Mouse (Mus musculus): ENCODE data around the gene Gnaq. TPM values are rescaled to one million over a fixed set of nuclear protein-coding genes. Genes with fewer than 3 reads are reported as not detected.

The Gnaq gene
- polyA plus RNA-seq, 1 experiment = 34.0 TPM

GRCm38 (mm10) chr19:16242708-16243107 is 110.1 kb downstream of the Gnaq start:
- H3K4me1 ChIP-seq (ENCODE audit: control insufficient read depth, insufficient read depth, low read length) = peaks cover 2% of the 10 kb centered on the region
- 57% methylated on average over 3 of the region's 3 CpGs for WGBS
- DNase-seq = no peak
- TF ChIP-seq POLR2A (IDR thresholded peaks at IDR 0.05; ENCODE audit: borderline replicate concordance, extremely low read depth, low read depth, low read length) (no peak), CTCF (IDR thresholded peaks at IDR 0.05; ENCODE audit: insufficient read depth, low read length) (no peak)
- no peak overlapping the region for H3K4me3 ChIP-seq (replicated peaks; ENCODE audit: extremely low read depth, low read depth, low read length)

GRCm38 (mm10) chr19:16249025-16249424 is 116.4 kb downstream of the Gnaq start:
- 73% methylated on average over 2 of the region's 2 CpGs for WGBS
- TF ChIP-seq CTCF (IDR thresholded peaks at IDR 0.05; ENCODE audit: insufficient read depth, low read length) (no peak), POLR2A (IDR thresholded peaks at IDR 0.05; ENCODE audit: borderline replicate concordance, extremely low read depth, low read depth, low read length) (no peak)
- no peak overlapping the region for H3K4me3 ChIP-seq (replicated peaks; ENCODE audit: extremely low read depth, low read depth, low read length)
- no peak for DNase-seq
- H3K4me1 ChIP-seq (ENCODE audit: control insufficient read depth, insufficient read depth, low read length) = peaks cover 23% of the 10 kb centered on the region

GRCm38 (mm10) chr19:16250921-16251320 is 118.3 kb downstream of the Gnaq start:
- Histone ChIP-seq H3K4me3 (replicated peaks; ENCODE audit: extremely low read depth, low read depth, low read length) (no peak overlapping the region), H3K4me1 (ENCODE audit: control insufficient read depth, insufficient read depth, low read length) (peaks cover 26% of the 10 kb centered on the region)
- DNase-seq = no peak
- TF ChIP-seq POLR2A (IDR thresholded peaks at IDR 0.05; ENCODE audit: borderline replicate concordance, extremely low read depth, low read depth, low read length) = no peak
- no peak for TF ChIP-seq CTCF (IDR thresholded peaks at IDR 0.05; ENCODE audit: insufficient read depth, low read length)
- 52% methylated on average over 3 of the region's 3 CpGs for WGBS

- no peak overlapping the region for H3K4me3 ChIP-seq (replicated peaks; ENCODE audit: extremely low read depth, low read depth, low read length)
- no peak for TF ChIP-seq CTCF (IDR thresholded peaks at IDR 0.05; ENCODE audit: insufficient read depth, low read length)
- no peak for TF ChIP-seq POLR2A (IDR thresholded peaks at IDR 0.05; ENCODE audit: borderline replicate concordance, extremely low read depth, low read depth, low read length)
- 43% methylated on average over 5 of the region's 5 CpGs for WGBS
- no peak for DNase-seq
- H3K4me1 ChIP-seq (ENCODE audit: control insufficient read depth, insufficient read depth, low read length) = peaks cover 26% of the 10 kb centered on the region
These were observed 119.2 kb downstream of the Gnaq start for GRCm38 (mm10) chr19:16251819-16252218.

- WGBS = 57% methylated on average over 4 of the region's 4 CpGs
- no peak for TF ChIP-seq POLR2A (IDR thresholded peaks at IDR 0.05; ENCODE audit: borderline replicate concordance, extremely low read depth, low read depth, low read length)
- TF ChIP-seq CTCF (IDR thresholded peaks at IDR 0.05; ENCODE audit: insufficient read depth, low read length) = no peak
- DNase-seq = no peak
- H3K4me1 ChIP-seq (ENCODE audit: control insufficient read depth, insufficient read depth, low read length) = peaks cover 31% of the 10 kb centered on the region
- H3K4me3 ChIP-seq (replicated peaks; ENCODE audit: extremely low read depth, low read depth, low read length) = no peak overlapping the region
These were observed 120.1 kb downstream of the Gnaq start for GRCm38 (mm10) chr19:16252696-16253095.

GRCm38 (mm10) chr19:16254881-16255280 is 122.2 kb downstream of the Gnaq start:
- no peak for TF ChIP-seq POLR2A (IDR thresholded peaks at IDR 0.05; ENCODE audit: borderline replicate concordance, extremely low read depth, low read depth, low read length)
- TF ChIP-seq CTCF (IDR thresholded peaks at IDR 0.05; ENCODE audit: insufficient read depth, low read length) = no peak
- no peak for DNase-seq
- 50% methylated on average over 1 of the region's 1 CpGs for WGBS
- Histone ChIP-seq H3K4me3 (replicated peaks; ENCODE audit: extremely low read depth, low read depth, low read length) (no peak overlapping the region), H3K4me1 (ENCODE audit: control insufficient read depth, insufficient read depth, low read length) (peaks cover 41% of the 10 kb centered on the region)

GRCm38 (mm10) chr19:16255294-16255693 is 122.7 kb downstream of the Gnaq start:
- DNase-seq = no peak
- WGBS = 28% methylated on average over 2 of the region's 2 CpGs

GRCm38 (mm10) chr19:16258766-16259355 is 126.2 kb downstream of the Gnaq start:
- no peak overlapping the region for H3K4me3 ChIP-seq (replicated peaks; ENCODE audit: extremely low read depth, low read depth, low read length)
- TF ChIP-seq CTCF (IDR thresholded peaks at IDR 0.05; ENCODE audit: insufficient read depth, low read length) (no peak), POLR2A (IDR thresholded peaks at IDR 0.05; ENCODE audit: borderline replicate concordance, extremely low read depth, low read depth, low read length) (no peak)
- no peak for DNase-seq
- peaks cover 39% of the 10 kb centered on the region for H3K4me1 ChIP-seq (ENCODE audit: control insufficient read depth, insufficient read depth, low read length)

More at GRCm38 (mm10) chr19:16255294-16255693, 122.7 kb downstream of the Gnaq start:
- Histone ChIP-seq H3K4me1 (ENCODE audit: control insufficient read depth, insufficient read depth, low read length) (peaks cover 43% of the 10 kb centered on the region), H3K4me3 (replicated peaks; ENCODE audit: extremely low read depth, low read depth, low read length) (no peak overlapping the region)
- TF ChIP-seq CTCF (IDR thresholded peaks at IDR 0.05; ENCODE audit: insufficient read depth, low read length) (no peak), POLR2A (IDR thresholded peaks at IDR 0.05; ENCODE audit: borderline replicate concordance, extremely low read depth, low read depth, low read length) (no peak)

GRCm38 (mm10) chr19:16259786-16260434 is 127.3 kb downstream of the Gnaq start:
- H3K4me3 ChIP-seq (replicated peaks; ENCODE audit: extremely low read depth, low read depth, low read length) = no peak overlapping the region
- WGBS = 60% methylated on average over 6 of the region's 6 CpGs
- DNase-seq = no peak
- TF ChIP-seq POLR2A (IDR thresholded peaks at IDR 0.05; ENCODE audit: borderline replicate concordance, extremely low read depth, low read depth, low read length) (no peak), CTCF (IDR thresholded peaks at IDR 0.05; ENCODE audit: insufficient read depth, low read length) (no peak)
- H3K4me1 ChIP-seq (ENCODE audit: control insufficient read depth, insufficient read depth, low read length) = peaks cover 38% of the 10 kb centered on the region

GRCm38 (mm10) chr19:16260435-16260832 is 127.8 kb downstream of the Gnaq start:
- 77% methylated on average over 2 of the region's 2 CpGs for WGBS
- Histone ChIP-seq H3K4me3 (replicated peaks; ENCODE audit: extremely low read depth, low read depth, low read length) (no peak overlapping the region), H3K4me1 (ENCODE audit: control insufficient read depth, insufficient read depth, low read length) (peaks cover 36% of the 10 kb centered on the region)
- DNase-seq = no peak
- no peak for TF ChIP-seq CTCF (IDR thresholded peaks at IDR 0.05; ENCODE audit: insufficient read depth, low read length)
- TF ChIP-seq POLR2A (IDR thresholded peaks at IDR 0.05; ENCODE audit: borderline replicate concordance, extremely low read depth, low read depth, low read length) = no peak

All from lung, adult 2 months (tissue).